Mouse (Mus musculus) hindbrain, embryonic 10.5 days (tissue): ENCODE results near the gene Ntn1. TPM values are rescaled to one million over a fixed set of nuclear protein-coding genes. Genes with fewer than 3 reads are reported as not detected.

Experiments used
- DNase-seq: peaks from one replicate; pipeline ENCODE4 v3.0.0-alpha.2; 2017; ENCODE audit warnings: low spot score
- H3K27ac ChIP-seq: fragments of 300-500 bp; sonication (generic); 2 replicates; pipeline ENCODE4 v1.5.1; 2016; ENCODE audit warnings: mild to moderate bottlenecking, moderate library complexity
- H3K27me3 ChIP-seq: fragments of 300-500 bp; sonication (generic); 2 replicates; pipeline ENCODE4 v1.6.1; 2016; ENCODE audit warnings: mild to moderate bottlenecking; ENCODE audit not compliant: poor library complexity, insufficient read depth, severe bottlenecking
- H3K36me3 ChIP-seq: fragments of 300-500 bp; sonication (generic); 2 replicates; pipeline ENCODE4 v1.6.1; 2016; ENCODE audit warnings: mild to moderate bottlenecking, moderate library complexity
- H3K4me1 ChIP-seq: fragments of 300-500 bp; sonication (generic); replicated peaks from 2 replicates; pipeline ENCODE4 v1.6.1; 2016; ENCODE audit warnings: mild to moderate bottlenecking
- H3K4me3 ChIP-seq: fragments of 300-500 bp; sonication (generic); 2 replicates; pipeline ENCODE4 v1.5.1; 2016; ENCODE audit warnings: mild to moderate bottlenecking, moderate library complexity
- H3K9me3 ChIP-seq: fragments of 300-500 bp; sonication (generic); 2 replicates; pipeline ENCODE4 v1.6.1; 2016; ENCODE audit warnings: mild to moderate bottlenecking, moderate library complexity
- WGBS: fragments of 180-500 bp; shearing (Covaris S2); methylation state at CpG from one replicate; pipeline ENCODE4 v1.1.7; 2016; 5-methylcytosine and 5-hydroxymethylcytosine counted together
- polyA plus RNA-seq: library from polyadenylated mRNA; unstranded; fragments of >200 nt; fragmentation: Nextera tagmentation; extraction: Ambion mirVana; gene quantifications from 2 replicates; pipeline ENCODE4 v1.2.1, GENCODE M21; 2016

Gene Ntn1
- polyA plus RNA-seq, 1 experiment from 2014 or later, result 23.7 TPM

DNA sequence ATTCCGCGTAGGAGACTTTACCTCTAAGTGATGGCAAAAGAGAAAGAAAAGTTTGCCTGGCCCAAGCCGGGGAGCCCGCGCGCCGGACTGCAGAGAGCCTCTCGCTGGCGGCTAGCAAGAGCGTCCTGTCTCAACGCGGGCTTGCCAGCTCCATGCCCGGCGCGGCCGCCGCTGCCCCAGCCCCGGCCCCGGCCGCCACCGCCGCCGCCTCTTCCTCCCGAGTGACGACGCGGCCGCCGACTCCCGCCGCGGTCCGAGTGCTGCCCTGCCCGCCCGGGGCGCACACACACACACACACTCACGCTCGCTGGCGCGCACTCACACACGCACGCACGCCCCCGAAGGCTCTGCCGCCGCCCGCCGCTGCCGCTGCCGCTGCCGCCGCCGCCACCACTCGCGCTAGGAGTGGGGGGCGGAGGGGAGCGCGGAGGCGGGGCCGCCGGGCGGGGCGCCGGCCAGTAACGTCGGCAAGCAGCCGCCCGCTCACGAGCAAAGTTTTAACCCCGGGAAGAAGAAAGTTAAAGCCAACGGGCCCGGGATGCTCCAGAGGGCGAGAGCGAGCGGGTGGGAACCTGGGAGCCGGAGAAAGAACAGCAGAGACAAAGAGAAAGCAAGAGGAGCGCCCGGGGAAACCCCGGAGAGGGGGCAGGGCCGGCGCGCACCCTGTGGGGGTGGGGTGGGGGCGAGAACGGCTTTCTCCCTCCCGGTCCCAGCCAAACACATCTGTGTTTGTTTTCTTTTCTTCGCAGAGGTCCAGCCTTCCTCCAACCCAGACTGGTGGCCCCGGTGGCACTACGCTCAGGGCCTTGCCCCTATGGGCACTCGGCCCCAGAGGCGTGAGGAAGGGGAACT lies 13.8 kb downstream of the Ntn1 start:
- H3K27me3 ChIP-seq, result peaks cover 100% of the 10 kb centered on the region
- H3K4me3 ChIP-seq, result peak overlapping the region; percentile 72
- WGBS, result under 1% methylated on average over 90 of the region's 90 CpGs
- no peaks in the 10 kb centered on the region for H3K9me3 ChIP-seq
- H3K36me3 ChIP-seq, result peaks cover 7% of the 10 kb centered on the region; the same call in 1 of the 2 replicates
- peaks cover 92% of the 10 kb centered on the region for H3K4me1 ChIP-seq
- peak; percentile 77 for DNase-seq
- H3K27ac ChIP-seq, result peak overlapping the region; percentile 92

DNA sequence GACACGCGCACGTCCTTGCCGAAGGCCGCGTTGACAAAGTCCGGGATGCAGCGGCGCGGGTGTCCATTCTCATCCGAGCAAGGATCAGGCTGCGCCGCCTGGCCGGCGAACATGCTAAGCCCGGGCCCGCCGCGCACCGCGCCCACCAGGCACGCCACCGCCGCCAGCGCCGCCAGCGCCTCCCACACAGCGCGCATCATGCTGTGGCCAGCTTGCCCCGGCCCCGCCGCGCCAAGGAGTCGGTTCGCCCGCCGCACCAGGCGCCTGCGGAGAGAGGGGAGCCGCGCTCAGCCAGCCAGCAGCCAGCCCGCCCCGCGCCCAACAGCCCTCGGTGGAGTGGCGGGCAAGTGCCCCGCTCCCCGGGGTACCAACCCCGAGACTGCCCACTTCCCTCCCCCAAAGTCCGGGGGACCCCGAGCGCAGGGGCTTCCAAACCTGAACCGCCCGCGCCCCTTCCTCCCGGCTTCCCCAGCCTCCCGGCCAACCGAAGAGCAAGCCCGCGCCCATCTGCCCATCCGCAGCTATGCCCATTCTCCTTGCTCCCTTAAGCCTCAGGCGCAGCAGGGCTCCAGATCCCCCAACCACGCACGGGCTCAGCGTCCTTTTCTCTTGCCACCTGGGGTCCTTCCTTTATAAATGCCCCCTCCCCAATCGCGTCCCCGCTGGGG lies 14.6 kb downstream of the Ntn1 start:
- under 1% methylated on average over 52 of the region's 68 CpGs for WGBS
- peaks cover 100% of the 10 kb centered on the region for H3K27me3 ChIP-seq
- H3K4me1 ChIP-seq, result peaks cover 93% of the 10 kb centered on the region
- peak overlapping the region; percentile 72 for H3K4me3 ChIP-seq
- peaks cover 15% of the 10 kb centered on the region; the same call in 1 of the 2 replicates for H3K36me3 ChIP-seq
- peak overlapping the region; percentile 92 for H3K27ac ChIP-seq
- H3K9me3 ChIP-seq, result no peaks in the 10 kb centered on the region
- no peak for DNase-seq

DNA sequence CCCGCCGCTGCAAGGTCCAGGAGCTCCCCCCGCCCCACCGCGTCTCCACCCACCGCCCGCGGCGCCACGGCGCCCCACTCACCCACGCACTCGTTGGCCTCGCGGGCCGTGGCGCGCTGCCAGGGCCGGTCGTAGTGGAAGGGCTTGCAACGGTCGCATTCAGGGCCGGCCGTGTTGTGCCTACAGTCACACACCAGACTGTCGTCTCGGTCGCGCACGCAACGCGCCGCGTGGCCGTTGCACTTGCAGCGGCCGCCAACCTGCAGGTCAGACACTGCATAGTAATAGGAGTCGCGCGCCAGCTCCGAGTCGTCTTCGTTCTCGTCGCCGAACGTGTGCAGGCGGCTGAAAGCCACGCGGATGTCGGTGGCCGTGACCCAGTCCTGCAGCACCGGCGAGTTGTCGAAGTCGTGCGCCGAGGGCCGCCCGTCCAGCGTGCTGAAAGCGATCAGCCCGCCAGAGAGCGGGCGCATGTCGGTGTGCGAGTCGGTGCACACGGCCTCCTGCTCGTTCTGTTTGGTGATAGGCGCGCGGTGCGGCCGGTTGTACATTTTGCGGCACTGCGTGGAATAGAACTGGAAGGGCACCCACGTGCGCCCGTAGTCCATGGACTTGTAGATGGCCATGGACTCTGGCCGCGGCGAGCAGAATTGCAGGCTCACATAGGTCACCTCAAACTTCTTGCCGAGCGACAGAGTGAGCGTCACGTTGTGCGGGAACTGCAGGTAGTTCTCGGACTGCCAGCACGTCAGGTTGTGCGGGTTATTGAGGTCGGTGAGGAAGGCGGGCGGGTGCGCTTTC lies 15.4 kb downstream of the Ntn1 start:
- DNase-seq, result peak; percentile 70
- Histone ChIP-seq H3K4me1 (peaks cover 91% of the 10 kb centered on the region), H3K4me3 (peak overlapping the region; percentile 72), H3K36me3 (peaks cover 20% of the 10 kb centered on the region; the same call in 1 of the 2 replicates), H3K27ac (peak overlapping the region; percentile 92), H3K27me3 (peaks cover 100% of the 10 kb centered on the region), H3K9me3 (no peaks in the 10 kb centered on the region)
- under 1% methylated on average over 94 of the region's 94 CpGs for WGBS

DNA sequence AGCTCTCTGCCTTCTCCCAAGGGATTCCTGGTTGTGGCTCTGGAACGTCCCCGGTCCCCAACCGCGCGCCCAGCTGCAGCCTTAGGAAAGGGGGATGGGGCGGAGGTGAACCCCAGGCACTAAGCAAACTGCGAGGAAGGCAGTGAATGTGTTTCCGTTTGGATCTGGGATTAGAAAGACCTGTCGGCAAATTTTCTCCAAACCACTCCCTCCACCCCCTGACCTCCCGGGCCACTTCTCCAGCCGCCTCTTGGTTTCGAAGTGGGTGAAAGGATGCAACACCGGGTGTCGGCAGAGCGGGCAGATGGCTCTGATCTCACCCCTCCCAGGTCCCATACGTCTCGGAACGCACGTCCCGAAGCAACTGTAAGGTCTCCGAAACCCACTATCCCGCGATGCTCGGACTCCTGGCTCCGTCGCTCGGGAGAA lies 16.0 kb downstream of the Ntn1 start:
- Histone ChIP-seq H3K4me3 (peak overlapping the region; percentile 72), H3K4me1 (peaks cover 91% of the 10 kb centered on the region), H3K9me3 (no peaks in the 10 kb centered on the region), H3K27ac (peak overlapping the region; percentile 92), H3K27me3 (peaks cover 100% of the 10 kb centered on the region), H3K36me3 (peaks cover 22% of the 10 kb centered on the region; the same call in 1 of the 2 replicates)
- peak; percentile 62 for DNase-seq
- under 1% methylated on average over 27 of the region's 27 CpGs for WGBS

DNA sequence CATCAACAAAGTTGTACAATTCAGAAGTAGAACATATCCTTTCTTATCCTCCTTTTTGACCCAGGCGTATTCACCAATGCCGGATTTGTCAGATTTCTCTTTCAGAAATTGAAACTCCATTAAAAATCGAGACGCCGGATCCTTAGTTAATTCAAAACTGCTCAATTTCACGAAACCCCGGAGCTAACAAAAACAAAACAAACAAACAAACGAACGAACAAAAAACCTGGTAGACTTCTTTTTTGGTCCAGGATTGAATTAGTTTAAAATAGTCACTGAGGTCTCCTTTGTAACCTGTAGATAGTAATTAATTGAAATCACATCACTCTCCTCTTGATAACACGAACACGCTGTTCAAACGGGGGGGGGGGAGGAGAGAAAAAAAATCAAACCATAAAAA lies 16.5 kb downstream of the Ntn1 start:
- 2% methylated on average over 12 of the region's 12 CpGs for WGBS
- H3K27me3 ChIP-seq, result peaks cover 100% of the 10 kb centered on the region
- peak overlapping the region; percentile 72 for H3K4me3 ChIP-seq
- peaks cover 22% of the 10 kb centered on the region; the same call in 1 of the 2 replicates for H3K36me3 ChIP-seq
- H3K27ac ChIP-seq, result peak overlapping the region; percentile 92
- H3K9me3 ChIP-seq, result no peaks in the 10 kb centered on the region
- peaks cover 91% of the 10 kb centered on the region for H3K4me1 ChIP-seq
- DNase-seq, result no peak

DNA sequence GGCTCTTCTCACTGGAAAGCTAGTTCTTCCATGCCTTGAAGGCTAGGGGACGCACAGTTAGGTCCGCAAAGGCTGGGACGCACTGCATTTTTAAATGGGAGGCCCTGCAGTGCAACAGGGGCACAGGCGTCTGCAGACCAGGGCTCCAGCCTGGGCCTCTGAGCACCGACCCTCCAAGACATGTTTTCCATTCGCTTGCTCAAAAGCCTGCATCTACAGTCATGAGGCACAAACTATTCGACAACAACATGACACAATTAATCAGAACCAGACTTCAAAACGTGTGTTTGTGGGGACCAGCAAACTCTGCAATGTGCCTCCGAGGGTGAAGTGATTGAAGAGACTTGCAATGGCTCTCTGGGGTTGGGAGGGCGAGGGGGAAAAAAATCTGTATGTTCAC lies 17.1 kb downstream of the Ntn1 start:
- peaks cover 92% of the 10 kb centered on the region for H3K4me1 ChIP-seq
- H3K36me3 ChIP-seq, result peaks cover 22% of the 10 kb centered on the region; the same call in 1 of the 2 replicates
- peaks cover 99% of the 10 kb centered on the region for H3K27me3 ChIP-seq
- DNase-seq, result peak; percentile 56
- WGBS, result 2% methylated on average over 10 of the region's 10 CpGs
- peak overlapping the region; percentile 72 for H3K4me3 ChIP-seq
- peak overlapping the region; percentile 92 for H3K27ac ChIP-seq
- no peaks in the 10 kb centered on the region for H3K9me3 ChIP-seq

DNA sequence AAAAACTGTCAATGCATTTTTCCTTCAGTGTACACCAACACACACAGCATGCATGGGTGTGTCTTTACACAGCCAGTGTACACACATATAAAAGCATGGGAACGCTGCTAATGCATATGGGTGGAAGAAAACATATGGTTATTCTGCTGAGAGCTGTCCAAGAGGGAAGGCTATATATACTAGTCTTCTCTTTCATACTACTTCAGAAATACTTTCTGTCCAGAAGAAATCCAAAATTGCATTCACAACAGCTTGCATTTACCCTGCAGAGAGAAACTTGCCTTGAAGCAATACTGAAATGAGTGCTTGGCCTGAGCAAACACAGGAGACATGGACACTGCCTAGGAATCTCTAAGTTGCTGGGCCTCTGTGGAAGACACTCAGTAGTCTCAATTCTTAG lies 18.8 kb downstream of the Ntn1 start:
- Histone ChIP-seq H3K27me3 (peaks cover 93% of the 10 kb centered on the region), H3K4me1 (peaks cover 86% of the 10 kb centered on the region), H3K9me3 (no peaks in the 10 kb centered on the region), H3K36me3 (peaks cover 29% of the 10 kb centered on the region; the same call in 1 of the 2 replicates), H3K4me3 (peak overlapping the region; percentile 72), H3K27ac (no peak overlapping the region)
- no peak for DNase-seq
- whole genome bisulfite sequencing, result 66% methylated on average over 1 of the region's 1 CpGs

DNA sequence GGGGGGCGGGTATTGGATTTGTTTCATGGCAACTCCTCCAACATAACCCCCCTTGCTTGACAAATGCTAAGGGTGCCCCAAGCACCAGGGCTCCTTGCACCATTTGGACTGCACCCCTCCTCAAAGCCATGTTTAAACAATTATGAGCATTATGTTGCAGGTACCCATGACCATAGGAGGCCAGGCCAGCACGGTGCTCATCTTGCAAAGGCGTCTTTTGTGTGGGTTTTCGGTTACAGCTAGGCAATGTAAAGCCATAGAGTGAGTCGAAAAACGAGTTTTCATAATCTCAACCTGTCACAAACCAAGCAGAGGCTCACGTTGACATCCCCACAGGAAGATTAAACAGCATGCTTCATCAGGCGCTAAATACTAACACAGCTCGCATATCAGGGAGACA lies 19.3 kb downstream of the Ntn1 start:
- no peaks in the 10 kb centered on the region for H3K9me3 ChIP-seq
- 75% methylated on average over 9 of the region's 9 CpGs for WGBS
- DNase-seq, result no peak
- peaks cover 81% of the 10 kb centered on the region for H3K4me1 ChIP-seq
- peaks cover 33% of the 10 kb centered on the region for H3K36me3 ChIP-seq
- no peak overlapping the region; the same call in 1 of the 2 replicates for H3K4me3 ChIP-seq
- peaks cover 93% of the 10 kb centered on the region for H3K27me3 ChIP-seq
- H3K27ac ChIP-seq, result no peak overlapping the region

DNA sequence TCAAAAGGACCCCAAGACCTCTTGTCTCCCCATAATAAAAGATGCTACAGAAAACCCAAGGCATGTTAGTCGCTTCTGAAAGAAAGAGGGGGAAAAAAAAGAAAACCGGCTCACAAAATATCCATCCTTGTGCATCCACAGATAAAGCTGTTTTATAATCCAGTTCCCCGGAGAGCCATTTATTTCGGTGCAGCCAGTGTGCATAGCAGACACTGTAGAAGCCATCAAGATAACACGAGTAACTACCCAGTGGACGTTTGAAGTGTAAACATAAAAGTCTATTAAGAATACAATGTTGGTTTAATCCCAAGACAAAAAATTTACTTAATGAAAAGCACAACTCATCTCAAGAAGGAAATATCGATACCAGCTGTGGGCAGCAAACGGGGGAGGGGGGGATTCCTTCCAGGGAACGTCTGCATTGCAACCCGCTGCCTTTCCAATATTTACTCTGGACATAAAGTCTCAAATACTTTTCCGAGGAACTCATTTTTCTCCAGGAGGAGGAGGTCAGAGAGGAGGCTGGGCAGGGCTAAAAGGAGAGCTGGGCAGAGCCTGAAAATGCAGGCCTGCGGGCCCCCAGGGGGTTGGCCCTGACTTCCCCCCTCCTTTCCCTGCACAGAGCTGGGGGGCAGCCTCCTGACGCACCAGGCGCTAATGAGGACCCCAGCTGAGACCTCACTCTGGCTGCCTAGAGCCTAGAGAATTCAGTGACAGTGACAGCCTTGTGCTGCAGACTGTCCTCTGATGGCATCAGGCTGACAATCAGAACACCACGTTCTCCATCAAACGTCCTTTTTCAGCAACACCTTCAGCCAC lies 21.5 kb downstream of the Ntn1 start:
- H3K27me3 ChIP-seq, result peaks cover 93% of the 10 kb centered on the region
- H3K9me3 ChIP-seq, result no peaks in the 10 kb centered on the region
- WGBS, result 13% methylated on average over 16 of the region's 16 CpGs
- peaks cover 33% of the 10 kb centered on the region for H3K36me3 ChIP-seq
- peaks cover 60% of the 10 kb centered on the region for H3K4me1 ChIP-seq
- H3K4me3 ChIP-seq, result peak overlapping the region; percentile 37
- H3K27ac ChIP-seq, result peak overlapping the region; percentile 73
- DNase-seq, result peak; percentile 51

DNA sequence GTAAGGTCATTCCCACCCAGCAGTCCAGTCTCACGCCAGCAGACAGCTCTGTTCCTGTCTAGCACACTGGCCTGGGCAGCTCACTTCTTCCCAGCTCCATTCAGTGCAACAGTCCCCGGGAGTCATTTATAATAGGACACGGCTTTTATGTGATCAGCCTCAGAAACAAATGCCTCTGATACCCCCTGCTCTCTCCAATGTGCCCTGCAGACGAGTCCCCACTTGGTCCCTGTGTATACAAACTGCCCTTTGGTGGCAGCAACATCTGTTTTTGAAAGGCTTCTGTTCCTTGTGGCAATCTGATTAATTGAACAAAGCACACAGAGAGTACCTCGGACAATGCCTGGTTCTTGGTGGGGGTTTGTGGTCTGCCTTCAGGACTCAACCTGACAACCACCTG lies 22.2 kb downstream of the Ntn1 start:
- no peaks in the 10 kb centered on the region for H3K9me3 ChIP-seq
- WGBS, result 5% methylated on average over 5 of the region's 5 CpGs
- H3K27ac ChIP-seq, result peak overlapping the region; percentile 47; the same call in 1 of the 2 replicates
- H3K36me3 ChIP-seq, result peaks cover 40% of the 10 kb centered on the region
- peak; percentile 50 for DNase-seq
- H3K4me3 ChIP-seq, result peak overlapping the region; percentile 37; the same call in 1 of the 2 replicates
- peaks cover 58% of the 10 kb centered on the region for H3K4me1 ChIP-seq
- peaks cover 93% of the 10 kb centered on the region for H3K27me3 ChIP-seq

DNA sequence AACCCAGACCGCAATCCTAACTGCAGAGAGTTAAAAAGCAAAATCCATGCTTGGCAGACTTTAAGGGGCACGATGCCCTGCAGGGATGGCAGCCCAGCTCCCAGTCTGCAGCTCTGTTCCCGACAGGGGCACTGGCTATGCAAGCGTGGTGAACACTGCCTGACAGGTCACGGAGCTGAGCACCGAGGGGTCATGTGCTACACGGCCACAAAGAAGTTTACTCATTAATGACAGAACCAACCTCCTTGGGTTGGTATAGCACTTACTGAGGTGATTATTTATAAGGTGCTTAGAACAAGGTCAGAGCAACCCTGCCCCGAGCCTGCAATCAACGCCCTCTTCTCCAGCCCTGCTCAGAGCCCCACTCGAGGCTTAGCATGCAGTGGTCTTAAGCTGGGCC lies 27.5 kb downstream of the Ntn1 start:
- H3K4me1 ChIP-seq, result peaks cover 34% of the 10 kb centered on the region
- no peak for DNase-seq
- H3K4me3 ChIP-seq, result no peak overlapping the region
- H3K9me3 ChIP-seq, result no peaks in the 10 kb centered on the region
- H3K27ac ChIP-seq, result no peak overlapping the region
- WGBS, result 71% methylated on average over 10 of the region's 10 CpGs
- peaks cover 54% of the 10 kb centered on the region for H3K36me3 ChIP-seq
- H3K27me3 ChIP-seq, result peaks cover 69% of the 10 kb centered on the region
